In the genomic region with DNA sequence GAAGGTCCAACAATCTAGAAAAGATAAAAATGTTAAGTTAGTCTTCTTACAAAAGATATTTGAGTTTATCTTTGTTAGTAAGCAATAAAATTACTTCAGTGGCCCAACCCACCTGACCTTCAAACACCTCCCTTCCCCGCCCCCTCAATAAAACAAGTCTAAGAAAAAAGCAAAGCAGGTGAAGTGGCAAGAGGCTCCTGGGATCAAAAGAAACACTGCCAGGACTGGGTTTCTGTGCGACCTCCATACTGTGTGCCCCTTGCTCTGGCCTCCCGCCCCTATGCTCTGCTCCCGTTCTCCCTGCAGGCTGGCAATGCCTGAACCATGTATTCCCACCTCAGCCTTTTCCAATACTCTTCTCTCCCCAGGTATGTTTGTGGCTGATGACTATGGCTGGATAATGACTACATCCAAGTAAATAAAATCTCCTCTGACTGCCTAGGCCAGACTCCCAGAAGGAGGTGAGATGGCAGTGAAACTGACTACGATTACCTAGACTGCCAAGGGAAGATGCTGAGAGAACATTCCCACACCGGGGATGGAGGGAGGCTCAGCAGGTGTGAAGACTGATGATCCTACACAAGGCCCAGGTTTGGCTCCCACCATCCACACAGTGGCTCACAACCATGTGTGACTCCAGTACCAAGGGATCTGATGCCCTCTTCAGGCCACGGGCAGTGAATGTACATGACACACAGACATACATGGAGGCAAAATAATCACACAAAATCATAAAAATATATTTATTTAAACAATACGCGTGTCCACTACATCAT, we compare ENCODE assay signal across 25 mouse cellular contexts.
"Had no signal": no experiment of that assay in that cellular context is flagged by ENCODE, and none has a peak within 500 bp of the region (broad histone marks: within the 10 kb centered on the region; RNA-seq: fewer than 3 reads in every experiment).

No protein-coding gene starts in this region.

- ATAC-seq: forebrain, postnatal 0 days; hindbrain, postnatal 0 days had no signal

- DNase-seq: forebrain, postnatal 0 days; gastrocnemius, postnatal 25 days; heart, adult 11 months; heart, adult 2 months; heart, postnatal 14 days; heart, postnatal 36 days; kidney, adult 11 months; kidney, adult 2 months; kidney, adult 9 months; kidney, postnatal 14 days; kidney, postnatal 36 days; liver; liver, embryonic 13.5 days had no signal

- H3K4me2 ChIP-seq: heart, embryonic 11.5 days; heart, embryonic 13.5 days; heart, embryonic 15.5 days; hindbrain, embryonic 13.5 days; hindbrain, embryonic 15.5 days; kidney, embryonic 15.5 days; limb, embryonic 12.5 days; liver, embryonic 11.5 days; liver, embryonic 13.5 days had no signal

- H3K9me3 ChIP-seq: heart, embryonic 13.5 days; heart, embryonic 15.5 days; hindbrain, embryonic 13.5 days; hindbrain, embryonic 15.5 days; kidney, embryonic 15.5 days; limb, embryonic 10.5 days; limb, embryonic 12.5 days; liver, embryonic 13.5 days had no signal

- H3K27me3 ChIP-seq: heart, embryonic 13.5 days; heart, embryonic 15.5 days; hindbrain, embryonic 13.5 days; hindbrain, embryonic 15.5 days; kidney, embryonic 15.5 days; limb, embryonic 12.5 days; liver, embryonic 13.5 days had no signal

- H3K9ac ChIP-seq: forebrain, postnatal 0 days; heart, embryonic 13.5 days; heart, embryonic 15.5 days; hindbrain, embryonic 13.5 days; hindbrain, embryonic 15.5 days; kidney, embryonic 15.5 days; limb, embryonic 12.5 days; liver, embryonic 13.5 days had no signal

- H3K27ac ChIP-seq: heart, adult 2 months; heart, embryonic 13.5 days; heart, embryonic 15.5 days; hindbrain, embryonic 13.5 days; hindbrain, embryonic 15.5 days; hindbrain, postnatal 0 days; kidney, embryonic 15.5 days; kidney, postnatal 0 days; left cerebral cortex, adult 2 months; limb, embryonic 10.5 days; limb, embryonic 12.5 days; liver, embryonic 13.5 days had no signal

- H3K4me3 ChIP-seq: heart, adult 2 months; heart, embryonic 13.5 days; heart, embryonic 15.5 days; hindbrain, embryonic 13.5 days; hindbrain, embryonic 15.5 days; kidney, embryonic 15.5 days; left cerebral cortex, adult 2 months; limb, embryonic 10.5 days; limb, embryonic 12.5 days; liver, embryonic 13.5 days had no signal

- H3K4me1 ChIP-seq: heart, embryonic 13.5 days; heart, embryonic 15.5 days; hindbrain, embryonic 13.5 days; hindbrain, embryonic 15.5 days; kidney, embryonic 15.5 days; limb, embryonic 10.5 days; limb, embryonic 12.5 days; liver, embryonic 13.5 days had no signal
